Mouse (Mus musculus): ENCODE data around the gene Nrn1. TPM values are rescaled to one million over a fixed set of nuclear protein-coding genes. Genes with fewer than 3 reads are reported as not detected.

The Nrn1 gene
- polyA plus RNA-seq, 1 experiment from 2014 or later: 36.7 TPM

DNA sequence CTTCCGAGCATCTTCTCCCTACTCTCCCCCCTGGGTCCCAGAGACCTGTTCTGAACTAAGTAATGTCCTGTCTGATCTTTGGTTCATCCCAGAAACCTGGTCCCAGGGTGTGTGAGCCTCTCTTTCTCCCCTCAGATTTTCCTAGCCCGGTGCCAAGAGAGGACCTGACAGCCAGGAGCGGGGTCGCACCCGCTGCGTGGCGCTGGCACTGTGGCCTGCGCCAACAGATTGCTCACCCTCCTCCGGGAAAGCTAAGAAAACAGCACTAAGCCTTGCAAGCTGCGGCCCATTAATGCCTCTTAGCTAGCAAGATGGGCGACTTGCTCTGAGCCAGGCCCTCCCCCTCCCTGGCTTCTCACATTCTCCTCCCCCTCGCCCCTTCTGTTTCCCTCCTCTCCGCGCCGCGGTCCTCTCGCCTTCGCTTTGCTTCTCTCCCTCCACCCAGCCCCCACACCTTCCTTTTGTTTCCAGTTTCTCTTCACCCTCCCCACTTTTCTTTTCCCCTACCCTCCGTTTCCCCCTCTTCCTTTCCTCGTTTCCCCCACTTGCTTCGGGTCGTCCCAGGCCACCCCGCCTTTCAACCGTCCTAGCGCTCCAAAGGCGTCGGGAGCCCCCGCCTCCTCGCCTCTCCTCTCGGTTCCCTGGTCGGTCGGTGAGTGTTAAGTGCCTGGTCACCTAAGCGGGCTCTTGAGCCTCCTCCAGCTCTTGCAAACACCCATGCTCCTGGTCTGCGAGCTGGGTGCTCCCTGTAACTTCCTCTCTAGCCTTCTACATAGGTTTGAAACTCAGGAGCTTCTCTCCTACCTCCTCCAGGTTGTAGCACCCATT is 7.8 kb downstream of the Nrn1 start:
- peak overlapping the region; percentile 80 for H3K27ac ChIP-seq (ENCODE audit: low read depth, low read length)
- H3K4me1 ChIP-seq (replicated peaks; ENCODE audit: control insufficient read depth, insufficient read depth, low read length): peaks cover 23% of the 10 kb centered on the region
- no peaks in the 10 kb centered on the region for H3K36me3 ChIP-seq (ENCODE audit: control insufficient read depth, insufficient read depth, low read length)
- H3K4me2 ChIP-seq (ENCODE audit: low read depth, low read length, severe bottlenecking): peak overlapping the region; percentile 73
- ATAC-seq (replicated peaks; ENCODE audit: low FRiP score): peak; percentile 53
- peaks cover 84% of the 10 kb centered on the region for H3K27me3 ChIP-seq (ENCODE audit: control insufficient read depth, insufficient read depth, low read length)
- H3K4me3 ChIP-seq (ENCODE audit: low read depth, low read length): peak overlapping the region; percentile 33
- H3K9ac ChIP-seq (ENCODE audit: low read length): peak overlapping the region; percentile 66
- peak; percentile 83 for DNase-seq (ENCODE audit: low spot score)
- H3K9me3 ChIP-seq (ENCODE audit: control insufficient read depth, low read length): no peaks in the 10 kb centered on the region
- 1% methylated on average over 34 of the region's 34 CpGs for WGBS

DNA sequence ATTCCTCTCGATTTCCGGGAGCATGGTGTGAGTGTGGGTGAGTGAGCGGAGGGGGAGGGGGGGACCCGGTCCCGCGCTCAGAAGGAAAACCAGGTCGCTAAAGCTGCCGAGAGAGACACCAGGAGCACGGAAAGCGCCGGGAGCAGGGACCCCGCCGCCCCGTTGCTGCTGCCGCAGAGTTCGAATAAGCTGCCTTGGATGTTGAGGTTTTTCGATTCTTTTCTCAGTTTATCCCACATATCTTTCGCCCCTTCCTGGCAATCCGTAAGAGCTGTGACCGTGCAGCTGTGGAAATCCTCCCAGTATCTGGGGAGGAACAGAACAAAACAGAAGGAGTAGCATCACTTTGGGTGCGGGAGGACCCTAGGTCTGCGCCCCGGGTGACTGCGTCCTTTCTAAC is 8.4 kb downstream of the Nrn1 start:
- under 1% methylated on average over 24 of the region's 24 CpGs for WGBS

DNA sequence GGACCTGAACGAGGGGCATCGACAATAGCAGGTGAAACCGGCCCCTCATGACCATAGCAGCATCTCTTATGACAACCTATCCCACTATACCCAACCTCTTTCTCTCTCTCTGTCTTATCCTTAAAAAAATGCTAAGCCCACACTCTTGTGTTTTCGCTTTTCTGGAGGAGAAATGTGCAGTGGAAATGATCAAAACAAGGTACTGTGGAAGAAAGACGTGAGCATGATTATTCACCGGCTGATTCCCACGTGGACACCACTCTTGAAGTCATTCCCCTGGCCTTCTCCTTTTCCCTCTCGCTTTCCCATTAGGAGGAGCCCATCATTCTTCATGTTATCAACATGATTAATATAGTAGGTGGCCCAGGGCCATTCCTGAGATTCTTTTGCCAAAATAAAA is 9.1 kb downstream of the Nrn1 start:
- Histone ChIP-seq H3K36me3 (ENCODE audit: control insufficient read depth, insufficient read depth, low read length) (no peaks in the 10 kb centered on the region), H3K27me3 (ENCODE audit: control insufficient read depth, insufficient read depth, low read length) (peaks cover 77% of the 10 kb centered on the region), H3K9ac (ENCODE audit: low read length) (no peak overlapping the region), H3K4me3 (ENCODE audit: low read depth, low read length) (no peak overlapping the region; the same call in 1 of the 2 replicates), H3K4me1 (replicated peaks; ENCODE audit: control insufficient read depth, insufficient read depth, low read length) (peaks cover 19% of the 10 kb centered on the region), H3K4me2 (ENCODE audit: low read depth, low read length, severe bottlenecking) (no peak overlapping the region; the same call in 1 of the 2 replicates), H3K27ac (ENCODE audit: low read depth, low read length) (no peak overlapping the region), H3K9me3 (ENCODE audit: control insufficient read depth, low read length) (no peaks in the 10 kb centered on the region)
- 3% methylated on average over 8 of the region's 8 CpGs for WGBS
- no peak for DNase-seq (ENCODE audit: low spot score)
- no peak for ATAC-seq (replicated peaks; ENCODE audit: low FRiP score)

More for the DNA sequence above, 8.4 kb downstream of the Nrn1 start:
- Histone ChIP-seq H3K4me2 (ENCODE audit: low read depth, low read length, severe bottlenecking) (peak overlapping the region; percentile 73), H3K27me3 (ENCODE audit: control insufficient read depth, insufficient read depth, low read length) (peaks cover 84% of the 10 kb centered on the region), H3K4me1 (replicated peaks; ENCODE audit: control insufficient read depth, insufficient read depth, low read length) (peaks cover 19% of the 10 kb centered on the region), H3K4me3 (ENCODE audit: low read depth, low read length) (peak overlapping the region; percentile 33), H3K9me3 (ENCODE audit: control insufficient read depth, low read length) (no peaks in the 10 kb centered on the region), H3K36me3 (ENCODE audit: control insufficient read depth, insufficient read depth, low read length) (no peaks in the 10 kb centered on the region), H3K27ac (ENCODE audit: low read depth, low read length) (peak overlapping the region; percentile 79), H3K9ac (ENCODE audit: low read length) (peak overlapping the region; percentile 66)
- ATAC-seq (replicated peaks; ENCODE audit: low FRiP score) (no peak), DNase-seq (ENCODE audit: low spot score) (peak; percentile 74)

DNA sequence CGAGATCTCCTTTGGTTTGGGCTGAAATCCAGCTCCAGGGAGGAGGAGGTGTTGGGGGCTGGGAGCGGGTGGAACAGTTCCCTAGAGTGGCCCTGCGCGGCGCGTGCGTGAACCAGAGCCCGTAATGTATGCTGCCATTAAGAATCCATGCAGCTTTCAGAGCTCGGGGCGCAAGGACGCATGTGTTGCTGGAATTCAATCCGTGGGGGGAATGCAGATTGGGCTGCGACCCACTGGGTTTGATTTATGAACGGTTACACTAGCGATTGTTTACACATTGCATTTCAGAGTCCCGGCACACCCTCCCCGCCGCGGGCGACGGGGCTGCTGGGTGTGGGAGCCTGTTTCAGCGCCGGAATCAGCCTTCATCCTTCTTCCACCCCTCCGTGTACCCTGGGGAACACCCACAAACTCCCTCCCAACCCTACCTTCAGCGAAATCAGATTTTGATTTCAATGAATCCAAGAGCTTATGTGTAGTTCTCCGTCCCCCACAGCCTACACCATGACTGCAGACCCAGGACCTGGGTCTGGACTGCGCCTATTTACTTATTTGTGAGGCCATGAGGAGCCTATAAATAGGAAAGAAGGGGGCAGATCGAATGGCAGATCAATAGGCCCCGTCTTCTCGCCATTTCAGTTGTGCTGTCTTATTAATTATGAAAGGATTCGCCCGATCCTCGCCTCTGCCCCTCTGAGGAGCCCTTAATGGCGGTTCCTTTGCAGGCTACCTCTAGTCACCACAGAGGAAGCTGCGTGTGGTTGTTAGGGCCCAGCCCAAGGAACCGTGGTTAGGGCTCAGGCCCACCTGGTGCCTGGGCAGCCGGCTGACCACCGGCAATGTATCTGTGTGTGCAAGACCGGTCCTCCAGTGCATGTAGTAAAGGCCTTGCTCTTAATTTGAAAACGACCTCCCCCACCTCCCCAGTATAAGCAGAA is 10.1 kb downstream of the Nrn1 start:
- Histone ChIP-seq H3K27me3 (ENCODE audit: control insufficient read depth, insufficient read depth, low read length) (peaks cover 69% of the 10 kb centered on the region), H3K4me2 (ENCODE audit: low read depth, low read length, severe bottlenecking) (peak overlapping the region; percentile 43), H3K4me3 (ENCODE audit: low read depth, low read length) (peak overlapping the region; percentile 23), H3K9ac (ENCODE audit: low read length) (peak overlapping the region; percentile 16; the same call in 1 of the 2 replicates), H3K36me3 (ENCODE audit: control insufficient read depth, insufficient read depth, low read length) (no peaks in the 10 kb centered on the region), H3K9me3 (ENCODE audit: control insufficient read depth, low read length) (no peaks in the 10 kb centered on the region), H3K4me1 (replicated peaks; ENCODE audit: control insufficient read depth, insufficient read depth, low read length) (peaks cover 19% of the 10 kb centered on the region), H3K27ac (ENCODE audit: low read depth, low read length) (peak overlapping the region; percentile 26; the same call in 1 of the 2 replicates)
- ATAC-seq (replicated peaks; ENCODE audit: low FRiP score): peak; percentile 63; the same call in 1 of the 2 replicates
- WGBS: under 1% methylated on average over 40 of the region's 40 CpGs
- peak; percentile 77 for DNase-seq (ENCODE audit: low spot score)

DNA sequence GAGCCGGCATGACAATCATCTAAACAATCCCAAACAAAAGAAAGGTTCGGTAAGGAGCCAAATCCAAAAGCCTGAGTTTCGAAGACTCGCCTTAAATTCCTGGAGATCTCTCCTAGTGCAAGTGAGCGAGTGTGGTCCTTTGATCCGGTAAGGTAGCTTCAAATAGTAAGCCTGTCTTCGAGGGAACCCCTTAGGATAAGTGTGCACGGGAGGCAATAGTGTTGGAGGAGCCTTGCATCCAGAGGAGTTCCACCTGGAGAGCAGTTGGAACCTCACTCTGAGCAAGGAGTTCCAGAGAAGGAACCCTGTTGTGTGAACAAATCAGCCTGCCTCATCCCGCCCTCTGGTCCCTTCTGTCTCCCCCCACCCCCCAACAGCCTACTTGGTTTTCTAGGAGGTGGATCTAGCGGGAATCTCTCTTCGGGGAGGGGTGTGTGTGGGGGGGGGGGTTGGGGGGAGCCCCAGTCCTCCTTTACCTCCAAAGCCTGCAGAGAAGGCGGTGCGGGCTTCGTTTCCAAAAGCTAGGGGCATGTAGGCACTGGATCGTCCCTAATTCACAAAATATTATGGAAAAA is 11.1 kb downstream of the Nrn1 start:
- ATAC-seq (replicated peaks; ENCODE audit: low FRiP score): no peak; the same call in 1 of the 2 replicates
- Histone ChIP-seq H3K9ac (ENCODE audit: low read length) (no peak overlapping the region), H3K27ac (ENCODE audit: low read depth, low read length) (no peak overlapping the region), H3K36me3 (ENCODE audit: control insufficient read depth, insufficient read depth, low read length) (no peaks in the 10 kb centered on the region), H3K4me3 (ENCODE audit: low read depth, low read length) (no peak overlapping the region), H3K4me2 (ENCODE audit: low read depth, low read length, severe bottlenecking) (no peak overlapping the region; the same call in 1 of the 2 replicates), H3K9me3 (ENCODE audit: control insufficient read depth, low read length) (no peaks in the 10 kb centered on the region), H3K4me1 (replicated peaks; ENCODE audit: control insufficient read depth, insufficient read depth, low read length) (peaks cover 19% of the 10 kb centered on the region), H3K27me3 (ENCODE audit: control insufficient read depth, insufficient read depth, low read length) (peaks cover 60% of the 10 kb centered on the region)
- peak; percentile 58 for DNase-seq (ENCODE audit: low spot score)
- WGBS: 2% methylated on average over 15 of the region's 15 CpGs

DNA sequence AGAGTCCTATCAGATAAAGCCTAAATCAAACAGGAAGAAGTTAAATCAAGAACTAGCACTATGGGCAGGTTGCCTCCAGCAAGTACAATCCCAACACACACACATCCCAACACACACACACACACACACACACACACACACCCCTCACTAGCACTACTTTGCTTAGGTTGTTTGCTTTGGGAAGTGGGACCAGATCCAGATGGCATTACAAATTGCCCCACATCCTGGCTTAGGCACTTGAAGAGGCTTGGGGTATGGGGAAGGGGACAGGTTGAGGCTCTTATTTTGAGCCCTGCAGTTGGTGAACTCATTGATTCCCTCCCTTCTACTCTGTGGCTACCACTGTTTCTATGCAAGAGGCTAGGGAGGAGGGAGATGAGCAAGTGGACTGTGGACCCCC is 12.6 kb downstream of the Nrn1 start:
- DNase-seq (ENCODE audit: low spot score): no peak
- no peak for ATAC-seq (replicated peaks; ENCODE audit: low FRiP score)
- no peak overlapping the region for H3K4me3 ChIP-seq (ENCODE audit: low read depth, low read length)

DNA sequence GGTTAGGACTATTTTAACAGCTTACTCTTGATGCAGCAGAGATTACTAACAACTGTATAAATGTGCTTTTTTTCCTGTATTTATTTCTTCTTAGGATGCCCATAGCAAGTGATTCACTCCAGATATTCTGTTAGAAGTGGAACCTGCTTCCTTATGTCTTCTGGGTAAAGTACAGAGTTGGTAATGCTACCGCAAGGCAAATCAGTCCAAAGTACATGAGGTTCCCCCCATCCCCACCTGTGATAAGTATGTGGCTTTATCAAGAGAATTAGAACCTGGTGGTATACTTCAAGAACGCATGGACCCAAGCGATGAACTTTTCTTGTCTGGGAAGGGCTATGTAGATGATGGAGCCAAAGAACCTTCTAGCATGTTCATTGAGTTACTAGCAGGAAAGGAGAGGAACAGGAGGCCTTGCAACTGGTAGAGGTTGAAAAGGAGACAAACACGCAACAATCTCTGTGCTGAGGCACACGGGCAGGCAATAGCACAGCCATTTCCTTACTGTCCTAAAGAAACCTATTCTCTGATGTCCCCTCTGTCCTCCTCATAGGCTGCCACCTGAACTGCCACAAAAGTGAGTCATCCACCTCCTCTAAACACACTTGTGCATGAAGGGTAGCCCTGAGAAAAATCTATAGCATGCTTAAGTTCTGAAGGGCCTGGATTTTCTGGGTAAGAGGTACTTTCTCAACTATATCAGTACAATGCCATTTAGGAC is 14.5 kb downstream of the Nrn1 start:
- no peak overlapping the region for H3K9ac ChIP-seq (ENCODE audit: low read length)
- H3K4me1 ChIP-seq (replicated peaks; ENCODE audit: control insufficient read depth, insufficient read depth, low read length): peaks cover 7% of the 10 kb centered on the region
- peaks cover 34% of the 10 kb centered on the region for H3K27me3 ChIP-seq (ENCODE audit: control insufficient read depth, insufficient read depth, low read length)
- H3K27ac ChIP-seq (ENCODE audit: low read depth, low read length): no peak overlapping the region
- no peak overlapping the region for H3K4me3 ChIP-seq (ENCODE audit: low read depth, low read length)
- WGBS: 92% methylated on average over 5 of the region's 5 CpGs
- no peaks in the 10 kb centered on the region for H3K36me3 ChIP-seq (ENCODE audit: control insufficient read depth, insufficient read depth, low read length)
- ATAC-seq (replicated peaks; ENCODE audit: low FRiP score): no peak
- no peak for DNase-seq (ENCODE audit: low spot score)
- H3K4me2 ChIP-seq (ENCODE audit: low read depth, low read length, severe bottlenecking): no peak overlapping the region
- H3K9me3 ChIP-seq (ENCODE audit: control insufficient read depth, low read length): no peaks in the 10 kb centered on the region

More for the DNA sequence above, 12.6 kb downstream of the Nrn1 start:
- no peak overlapping the region for H3K9ac ChIP-seq (ENCODE audit: low read length)
- H3K27ac ChIP-seq (ENCODE audit: low read depth, low read length): no peak overlapping the region
- H3K4me2 ChIP-seq (ENCODE audit: low read depth, low read length, severe bottlenecking): no peak overlapping the region
- H3K36me3 ChIP-seq (ENCODE audit: control insufficient read depth, insufficient read depth, low read length): no peaks in the 10 kb centered on the region
- H3K9me3 ChIP-seq (ENCODE audit: control insufficient read depth, low read length): no peaks in the 10 kb centered on the region
- H3K27me3 ChIP-seq (ENCODE audit: control insufficient read depth, insufficient read depth, low read length): peaks cover 47% of the 10 kb centered on the region
- H3K4me1 ChIP-seq (replicated peaks; ENCODE audit: control insufficient read depth, insufficient read depth, low read length): peaks cover 17% of the 10 kb centered on the region

DNA sequence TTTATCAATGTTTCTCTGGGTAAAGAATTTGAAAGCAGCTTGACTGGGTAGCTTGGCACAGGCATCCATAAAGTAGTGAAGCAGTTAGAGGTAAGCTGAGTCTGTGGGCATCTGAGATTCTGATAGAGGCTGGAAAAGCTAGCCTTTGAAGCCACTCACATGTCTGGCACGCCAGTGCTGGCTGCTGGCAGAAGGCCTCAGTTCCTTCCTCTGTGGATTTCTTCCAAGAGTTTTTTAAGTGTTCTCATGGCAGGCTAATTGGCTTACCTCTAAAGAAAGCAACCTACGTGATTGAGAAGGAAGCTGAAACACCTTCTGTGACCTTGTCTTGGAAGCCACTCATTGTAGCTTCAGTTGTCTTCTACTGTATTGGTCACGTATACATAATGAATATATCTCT is 17.6 kb downstream of the Nrn1 start:
- DNase-seq (ENCODE audit: low spot score) (no peak), ATAC-seq (replicated peaks; ENCODE audit: low FRiP score) (no peak)
- H3K4me1 ChIP-seq (replicated peaks; ENCODE audit: control insufficient read depth, insufficient read depth, low read length): no peaks in the 10 kb centered on the region
- no peaks in the 10 kb centered on the region for H3K9me3 ChIP-seq (ENCODE audit: control insufficient read depth, low read length)
- no peak overlapping the region for H3K27ac ChIP-seq (ENCODE audit: low read depth, low read length)
- no peak overlapping the region for H3K4me3 ChIP-seq (ENCODE audit: low read depth, low read length)
- H3K4me2 ChIP-seq (ENCODE audit: low read depth, low read length, severe bottlenecking): no peak overlapping the region
- H3K27me3 ChIP-seq (ENCODE audit: control insufficient read depth, insufficient read depth, low read length): peaks cover 5% of the 10 kb centered on the region
- H3K36me3 ChIP-seq (ENCODE audit: control insufficient read depth, insufficient read depth, low read length): no peaks in the 10 kb centered on the region
- H3K9ac ChIP-seq (ENCODE audit: low read length): no peak overlapping the region
- 63% methylated on average over 3 of the region's 3 CpGs for WGBS

Measured in forebrain, embryonic 11.5 days (tissue).